Mouse (Mus musculus): ENCODE measurements at regions not wholly inside any gene's neighbourhood (a gene's known extent, or its start where the extent isn't known, plus 50 kb on each side); places are given as distances from the start of the nearest gene placed in this dataset.

DNA sequence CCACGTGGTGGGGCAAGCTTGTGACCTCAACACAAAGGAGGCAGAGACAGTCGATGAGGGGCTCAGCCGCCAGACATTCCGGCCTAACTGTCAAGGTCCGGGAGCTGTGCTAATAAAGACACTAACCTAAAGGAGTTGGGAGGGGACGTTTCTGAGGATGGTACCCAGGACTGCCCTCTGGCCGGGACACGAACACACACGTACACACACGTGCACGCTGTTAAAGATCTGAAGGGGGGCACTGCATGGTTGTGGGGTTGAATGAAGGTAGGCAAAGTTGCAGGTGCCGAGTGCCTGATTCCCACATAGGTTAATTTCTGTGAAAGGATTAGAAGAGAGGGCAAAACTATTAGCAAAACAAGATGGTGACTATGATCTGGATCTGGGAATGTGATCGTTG lies 65.4 kb upstream of the Mitf start:
- no peaks in the 10 kb centered on the region for H3K36me3 ChIP-seq
- no peak overlapping the region for H3K27ac ChIP-seq
- no peaks in the 10 kb centered on the region for H3K9me3 ChIP-seq (replicated peaks)
- no peak overlapping the region for H3K4me3 ChIP-seq
- H3K9ac ChIP-seq, result no peak overlapping the region
- 0 out of 2 replicates have a peak, but pooled peaks have one; percentile 50 for ATAC-seq (ENCODE audit: low FRiP score)
- H3K4me2 ChIP-seq (replicated peaks), result no peak overlapping the region
- H3K27me3 ChIP-seq, result 0 out of 2 replicates have a peak, but pooled peaks cover under 1% of the 10 kb centered on the region
- WGBS, result 49% methylated on average over 13 of the region's 13 CpGs
- H3K4me1 ChIP-seq, result peaks cover 5% of the 10 kb centered on the region

DNA sequence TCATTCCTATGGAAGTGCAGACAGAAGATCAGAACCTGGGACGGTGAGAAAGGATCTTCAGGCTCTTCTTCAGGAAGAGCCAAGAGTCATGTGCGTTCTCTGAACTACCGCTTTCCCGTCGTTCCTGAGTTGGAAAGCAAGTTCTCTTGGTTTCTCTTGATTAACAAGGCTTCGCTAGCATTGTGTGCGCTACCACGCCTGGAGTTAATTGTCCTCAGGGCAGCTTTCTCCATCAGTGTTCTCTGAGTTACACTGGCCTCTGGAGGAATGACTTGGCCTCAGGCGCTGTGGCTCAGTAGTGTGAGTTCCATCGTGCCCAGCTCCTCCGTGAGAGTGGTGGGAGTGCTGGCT lies 66.0 kb upstream of the Mitf start:
- Histone ChIP-seq H3K27me3 (0 out of 2 replicates have a peak, but pooled peaks cover 3% of the 10 kb centered on the region), H3K9ac (no peak overlapping the region), H3K9me3 (replicated peaks) (no peaks in the 10 kb centered on the region), H3K4me1 (peaks cover 5% of the 10 kb centered on the region), H3K4me2 (replicated peaks) (peak overlapping the region; percentile 21), H3K27ac (no peak overlapping the region), H3K4me3 (no peak overlapping the region), H3K36me3 (no peaks in the 10 kb centered on the region)
- 44% methylated on average over 11 of the region's 11 CpGs for WGBS
- ATAC-seq (ENCODE audit: low FRiP score), result no peak

DNA sequence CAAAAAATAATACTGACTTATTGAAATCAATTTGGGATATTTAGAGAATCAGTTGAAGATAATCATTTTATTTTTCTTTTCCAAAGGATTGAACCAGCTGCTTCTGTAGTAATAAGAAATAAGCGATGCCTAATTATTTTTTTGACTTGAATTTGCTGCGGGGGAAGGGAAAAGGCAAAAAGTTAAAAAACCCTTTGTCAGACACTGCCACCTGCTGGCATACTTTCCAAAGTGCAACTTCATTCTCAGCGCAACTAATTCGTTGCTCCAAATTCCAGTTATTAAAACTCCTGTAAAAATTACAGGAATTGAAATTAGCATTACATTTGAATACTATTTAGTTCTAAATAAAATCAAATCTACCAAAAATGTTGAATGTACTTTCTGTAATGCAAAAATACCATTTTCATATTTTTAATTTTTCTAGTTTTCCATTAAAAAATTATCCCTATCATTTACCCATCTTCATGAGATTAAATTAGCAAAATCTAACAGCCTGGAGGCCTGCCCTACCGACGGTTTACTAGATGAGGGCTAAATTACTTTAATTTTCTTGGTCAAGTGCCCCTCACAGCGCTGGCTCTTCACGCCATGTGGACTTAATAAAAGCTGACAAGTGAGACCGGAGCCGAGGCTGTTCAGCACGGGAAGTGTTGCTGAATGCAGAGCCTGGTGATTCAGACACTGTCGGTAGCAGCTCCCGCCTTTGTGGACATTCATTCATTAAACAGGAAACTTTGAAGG lies 66.6 kb upstream of the Mitf start:
- H3K4me2 ChIP-seq (replicated peaks), result peak overlapping the region; percentile 21
- no peak overlapping the region for H3K27ac ChIP-seq
- no peak overlapping the region for H3K4me3 ChIP-seq
- no peak overlapping the region for H3K9ac ChIP-seq
- ATAC-seq (ENCODE audit: low FRiP score), result no peak
- H3K9me3 ChIP-seq (replicated peaks), result no peaks in the 10 kb centered on the region
- H3K27me3 ChIP-seq, result 0 out of 2 replicates have a peak, but pooled peaks cover 3% of the 10 kb centered on the region
- H3K36me3 ChIP-seq, result no peaks in the 10 kb centered on the region
- peaks cover 5% of the 10 kb centered on the region for H3K4me1 ChIP-seq
- 12% methylated on average over 13 of the region's 13 CpGs for WGBS

DNA sequence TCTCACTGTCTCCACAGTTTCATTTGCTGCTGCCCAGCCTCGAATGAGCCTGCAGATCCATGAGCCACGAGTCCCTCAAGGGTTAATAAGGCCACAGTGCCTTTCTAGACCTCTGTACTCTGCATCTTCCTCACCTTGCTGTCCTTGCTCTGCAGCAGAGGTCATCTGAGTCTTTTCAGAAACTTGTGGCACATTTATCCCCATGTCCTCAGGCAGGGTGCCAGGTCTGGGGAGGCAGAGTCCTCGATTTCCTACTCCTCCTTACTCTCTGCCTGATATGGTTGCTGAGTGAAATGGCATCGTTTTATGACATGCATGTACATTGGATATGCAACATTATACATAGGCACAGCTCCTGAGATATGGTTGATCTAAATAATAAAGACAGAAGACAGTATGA lies 68.0 kb upstream of the Mitf start:
- 72% methylated on average over 4 of the region's 4 CpGs for WGBS
- H3K4me1 ChIP-seq, result peaks cover 6% of the 10 kb centered on the region
- no peak for ATAC-seq (ENCODE audit: low FRiP score)
- no peaks in the 10 kb centered on the region for H3K9me3 ChIP-seq (replicated peaks)
- no peak overlapping the region for H3K4me2 ChIP-seq (replicated peaks)
- H3K27ac ChIP-seq, result no peak overlapping the region
- H3K27me3 ChIP-seq, result 0 out of 2 replicates have a peak, but pooled peaks cover 3% of the 10 kb centered on the region
- H3K9ac ChIP-seq, result no peak overlapping the region
- H3K4me3 ChIP-seq, result no peak overlapping the region
- H3K36me3 ChIP-seq, result no peaks in the 10 kb centered on the region

DNA sequence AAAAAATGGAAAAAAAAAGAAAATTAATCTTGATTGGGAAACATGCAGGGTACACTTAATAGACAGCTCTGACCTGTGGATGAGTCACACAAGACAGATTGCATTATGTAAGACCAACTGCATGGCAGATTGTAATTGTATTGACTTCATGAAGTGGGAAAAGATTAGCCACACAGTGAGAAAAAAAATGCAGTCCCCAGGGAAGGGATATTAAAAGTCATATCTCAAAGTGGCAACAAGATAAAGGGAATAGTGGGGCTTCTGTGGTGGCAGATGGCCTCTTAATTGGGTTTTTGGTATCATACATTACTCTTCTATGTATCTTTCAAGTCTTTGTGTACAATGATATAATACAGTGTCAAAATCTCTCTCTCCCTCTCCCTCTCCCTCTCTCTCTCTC lies 76.0 kb upstream of the Mitf start:
- no peaks in the 10 kb centered on the region for H3K27me3 ChIP-seq
- H3K4me3 ChIP-seq, result no peak overlapping the region
- H3K9me3 ChIP-seq (replicated peaks), result no peaks in the 10 kb centered on the region
- H3K4me2 ChIP-seq (replicated peaks), result no peak overlapping the region
- peaks cover 6% of the 10 kb centered on the region; the same call in 1 of the 2 replicates for H3K4me1 ChIP-seq
- H3K36me3 ChIP-seq, result no peaks in the 10 kb centered on the region
- H3K27ac ChIP-seq, result no peak overlapping the region
- ATAC-seq (ENCODE audit: low FRiP score), result peak; percentile 74
- no peak overlapping the region for H3K9ac ChIP-seq

DNA sequence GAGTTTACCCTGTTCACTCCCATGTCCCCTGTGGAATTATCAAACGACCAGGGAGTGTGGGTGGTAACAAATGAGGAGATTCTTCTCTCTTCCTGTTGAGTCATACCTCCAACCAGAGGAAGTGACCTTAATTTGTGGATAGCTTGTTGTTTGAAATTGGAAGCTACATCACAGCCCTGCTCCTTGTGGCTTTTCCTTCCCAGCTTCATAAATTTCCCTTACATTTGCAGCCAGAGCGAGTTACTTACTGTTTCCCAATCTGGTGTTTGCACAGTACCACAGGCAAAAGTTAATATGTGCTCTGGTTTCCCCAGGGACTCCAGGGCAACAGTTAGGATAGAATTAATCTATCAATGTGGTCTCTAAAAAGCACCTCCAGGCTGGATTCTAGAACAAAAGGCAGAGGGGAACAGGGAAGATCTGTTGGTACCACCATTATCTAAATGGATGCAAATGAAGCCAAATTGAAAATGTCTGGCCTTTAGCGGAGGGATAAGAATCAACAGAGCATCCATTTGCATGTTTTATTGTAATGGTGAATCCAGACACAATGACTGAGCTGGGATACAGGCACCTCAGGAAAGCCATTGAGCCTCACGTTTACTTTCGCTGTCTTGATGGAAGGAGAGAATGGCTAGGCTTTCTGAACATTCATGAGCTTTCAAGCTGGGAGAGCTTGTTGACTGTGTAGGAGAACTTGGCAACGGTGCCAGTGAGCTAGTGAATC lies 88.5 kb upstream of the Mitf start:
- H3K27me3 ChIP-seq, result no peaks in the 10 kb centered on the region
- peaks cover 9% of the 10 kb centered on the region for H3K4me1 ChIP-seq
- H3K36me3 ChIP-seq, result no peaks in the 10 kb centered on the region
- no peaks in the 10 kb centered on the region for H3K9me3 ChIP-seq (replicated peaks)
- H3K27ac ChIP-seq, result no peak overlapping the region; the same call in 1 of the 2 replicates
- H3K4me3 ChIP-seq, result no peak overlapping the region
- no peak for ATAC-seq (ENCODE audit: low FRiP score)
- H3K4me2 ChIP-seq (replicated peaks), result no peak overlapping the region
- 25% methylated on average over 6 of the region's 6 CpGs for WGBS
- H3K9ac ChIP-seq, result no peak overlapping the region

DNA sequence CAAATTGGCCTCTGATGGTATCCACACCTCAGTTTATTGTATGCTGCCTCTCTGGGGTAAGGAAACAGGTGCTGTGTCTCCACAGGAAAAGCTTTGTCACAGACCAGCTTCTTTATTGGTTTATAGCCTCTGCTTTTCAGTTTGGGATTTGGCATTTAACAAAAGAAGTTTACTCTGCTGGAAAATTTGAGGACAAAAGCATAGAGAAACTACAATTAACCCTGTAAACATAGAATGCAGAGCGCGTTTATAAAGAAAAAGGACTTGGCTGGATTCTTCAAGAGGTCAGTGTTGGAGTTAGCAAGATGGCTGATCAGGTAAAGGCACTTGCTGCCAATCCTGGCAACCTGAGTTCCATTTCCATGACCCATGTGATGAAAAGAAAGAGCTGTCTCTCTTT lies 90.1 kb upstream of the Frmd4b start:
- no peak for ATAC-seq (ENCODE audit: low FRiP score)
- H3K9ac ChIP-seq, result no peak overlapping the region
- H3K9me3 ChIP-seq (replicated peaks), result no peaks in the 10 kb centered on the region
- no peak overlapping the region for H3K4me2 ChIP-seq (replicated peaks)
- WGBS, result 41% methylated on average over 2 of the region's 2 CpGs
- H3K36me3 ChIP-seq, result no peaks in the 10 kb centered on the region
- H3K27ac ChIP-seq, result no peak overlapping the region
- H3K27me3 ChIP-seq, result no peaks in the 10 kb centered on the region
- H3K4me3 ChIP-seq, result no peak overlapping the region
- no peaks in the 10 kb centered on the region for H3K4me1 ChIP-seq

DNA sequence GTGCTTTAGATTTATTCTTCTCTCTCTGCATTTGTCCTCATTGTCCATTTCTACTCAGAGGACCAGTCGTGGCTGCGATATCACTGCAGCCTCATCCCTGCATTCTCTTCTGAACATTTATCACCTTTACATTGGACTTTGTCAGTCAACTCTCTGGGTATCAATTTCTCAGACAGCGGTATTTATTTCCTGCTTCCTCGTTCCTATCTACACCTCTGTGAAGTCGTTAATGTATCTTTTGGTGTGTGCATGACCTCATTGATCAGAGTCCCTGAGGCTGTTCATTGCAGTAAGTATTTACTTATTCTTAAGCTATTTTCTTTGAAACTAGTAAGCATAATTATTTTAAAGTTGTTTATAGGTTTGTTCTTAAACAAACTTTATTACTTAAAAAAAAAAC lies 87.0 kb upstream of the Frmd4b start:
- no peaks in the 10 kb centered on the region for H3K27me3 ChIP-seq
- WGBS, result 87% methylated on average over 5 of the region's 5 CpGs
- ATAC-seq (ENCODE audit: low FRiP score), result no peak
- H3K4me2 ChIP-seq (replicated peaks), result no peak overlapping the region
- H3K9ac ChIP-seq, result no peak overlapping the region
- no peak overlapping the region for H3K4me3 ChIP-seq
- no peak overlapping the region for H3K27ac ChIP-seq
- H3K4me1 ChIP-seq, result no peaks in the 10 kb centered on the region
- H3K36me3 ChIP-seq, result no peaks in the 10 kb centered on the region
- H3K9me3 ChIP-seq (replicated peaks), result no peaks in the 10 kb centered on the region

DNA sequence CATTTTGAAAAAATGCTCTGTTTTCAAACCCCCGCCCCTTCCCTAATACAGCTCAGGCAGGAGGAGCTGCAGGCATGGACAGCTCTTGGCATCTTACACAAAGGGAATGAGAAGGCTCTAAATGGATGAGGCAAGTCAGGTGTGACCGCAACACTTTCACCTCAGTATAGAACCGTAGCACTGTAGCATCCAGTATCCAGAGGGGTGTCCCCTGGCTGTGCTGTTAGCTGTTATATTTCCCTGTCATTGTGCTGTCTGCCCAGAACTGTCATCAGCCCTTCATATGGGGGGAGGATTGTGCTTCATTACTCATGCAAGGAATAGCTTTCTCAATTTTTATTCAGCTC lies 82.4 kb upstream of the Frmd4b start:
- Histone ChIP-seq H3K4me2 (replicated peaks) (no peak overlapping the region), H3K9me3 (replicated peaks) (no peaks in the 10 kb centered on the region), H3K27me3 (no peaks in the 10 kb centered on the region), H3K27ac (no peak overlapping the region), H3K4me3 (no peak overlapping the region), H3K9ac (no peak overlapping the region), H3K36me3 (no peaks in the 10 kb centered on the region), H3K4me1 (no peaks in the 10 kb centered on the region)
- no peak for ATAC-seq (ENCODE audit: low FRiP score)
- 84% methylated on average over 3 of the region's 3 CpGs for WGBS

DNA sequence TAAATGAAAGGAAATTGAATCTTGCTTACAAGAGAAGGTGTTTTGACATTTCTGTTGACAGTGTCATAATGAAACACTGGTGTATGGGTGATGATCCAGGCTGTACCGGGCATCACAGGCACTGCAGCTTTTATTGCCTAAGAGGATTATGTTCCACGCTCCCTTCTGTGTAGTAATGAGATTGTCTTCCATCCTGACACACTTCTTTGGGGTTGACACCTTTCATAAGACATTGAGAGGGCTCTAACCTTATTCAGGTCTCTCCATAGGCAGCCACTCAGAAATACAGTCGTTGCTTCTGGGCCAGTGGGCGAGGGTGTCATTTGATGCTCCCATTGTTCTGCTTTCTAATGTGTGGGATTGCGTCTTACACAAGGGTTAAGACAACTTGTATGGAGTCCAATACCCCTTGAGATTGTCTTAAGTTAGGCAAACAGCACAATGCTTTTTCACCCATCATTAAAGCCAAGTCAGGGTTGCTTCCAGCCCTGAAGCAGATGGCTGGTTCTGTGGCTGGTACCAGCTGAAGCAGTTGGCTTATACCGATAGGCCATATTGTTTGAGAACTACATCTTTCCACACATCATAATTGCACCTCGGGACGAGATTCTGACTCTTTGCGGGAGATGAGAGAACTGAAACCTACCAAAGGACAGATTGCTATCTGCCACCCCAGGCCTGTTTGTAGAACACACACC lies 81.9 kb upstream of the Frmd4b start:
- no peaks in the 10 kb centered on the region for H3K4me1 ChIP-seq
- no peak overlapping the region for H3K4me3 ChIP-seq
- no peak overlapping the region for H3K4me2 ChIP-seq (replicated peaks)
- 0 out of 2 replicates have a peak overlapping the region, but pooled peaks have one; percentile 5 for H3K27ac ChIP-seq
- H3K27me3 ChIP-seq, result no peaks in the 10 kb centered on the region
- H3K36me3 ChIP-seq, result no peaks in the 10 kb centered on the region
- no peaks in the 10 kb centered on the region for H3K9me3 ChIP-seq (replicated peaks)
- 67% methylated on average over 9 of the region's 9 CpGs for WGBS
- H3K9ac ChIP-seq, result no peak overlapping the region
- no peak for ATAC-seq (ENCODE audit: low FRiP score)

DNA sequence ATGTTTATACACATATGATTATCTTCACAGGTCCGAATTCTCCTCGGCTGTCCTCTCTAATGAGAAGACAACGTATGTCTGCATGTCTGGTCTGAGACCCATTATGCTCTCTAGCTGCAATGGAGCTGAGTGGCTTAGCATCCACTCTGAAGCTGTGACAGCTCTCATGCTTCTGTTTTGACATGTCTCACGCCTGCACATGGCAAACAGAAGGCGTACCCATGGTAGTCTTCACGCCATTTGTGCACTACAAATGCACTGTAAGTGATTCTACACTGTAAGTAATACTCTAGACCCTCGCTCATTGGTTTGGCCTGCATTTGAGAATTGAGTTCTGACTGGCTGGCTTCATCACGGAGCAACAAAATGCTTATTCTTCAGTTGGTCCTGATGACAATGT lies 75.9 kb upstream of the Frmd4b start:
- H3K27ac ChIP-seq, result no peak overlapping the region
- H3K4me1 ChIP-seq, result no peaks in the 10 kb centered on the region
- no peaks in the 10 kb centered on the region for H3K36me3 ChIP-seq
- H3K4me3 ChIP-seq, result no peak overlapping the region
- no peak for ATAC-seq (ENCODE audit: low FRiP score)
- H3K4me2 ChIP-seq (replicated peaks), result no peak overlapping the region
- no peak overlapping the region for H3K9ac ChIP-seq
- H3K9me3 ChIP-seq (replicated peaks), result no peaks in the 10 kb centered on the region
- no peaks in the 10 kb centered on the region for H3K27me3 ChIP-seq
- WGBS, result 89% methylated on average over 8 of the region's 8 CpGs

DNA sequence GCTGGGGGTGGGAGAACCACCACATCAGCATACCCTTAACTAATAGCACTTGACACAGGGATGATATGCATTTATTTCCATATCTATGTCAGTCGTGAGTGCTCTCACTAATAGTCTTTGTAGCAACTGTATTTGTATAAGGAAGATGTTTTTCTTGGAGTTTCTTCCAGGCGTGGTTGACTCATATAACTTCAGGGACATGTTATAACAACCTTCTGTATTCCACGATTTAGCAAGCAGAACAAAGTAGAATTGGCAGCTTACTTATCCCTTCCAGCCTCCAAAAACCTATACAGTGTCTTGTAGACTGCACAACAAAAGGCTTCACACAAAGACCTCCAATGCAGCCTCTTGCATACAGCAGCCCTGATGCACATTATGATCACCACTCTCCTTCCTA lies 73.8 kb upstream of the Frmd4b start:
- H3K4me1 ChIP-seq, result no peaks in the 10 kb centered on the region
- WGBS, result 86% methylated on average over 3 of the region's 3 CpGs
- H3K4me2 ChIP-seq (replicated peaks), result no peak overlapping the region
- no peaks in the 10 kb centered on the region for H3K27me3 ChIP-seq
- no peaks in the 10 kb centered on the region for H3K36me3 ChIP-seq
- H3K4me3 ChIP-seq, result no peak overlapping the region
- no peak overlapping the region for H3K27ac ChIP-seq
- H3K9me3 ChIP-seq (replicated peaks), result no peaks in the 10 kb centered on the region
- no peak overlapping the region for H3K9ac ChIP-seq
- ATAC-seq (ENCODE audit: low FRiP score), result no peak

Data from hindbrain, embryonic 12.5 days (tissue).